Mouse (Mus musculus) cortical plate, adult 2 months (tissue): Measurements from ENCODE around the gene Iqch. TPM values are rescaled to one million over a fixed set of nuclear protein-coding genes. Genes with fewer than 3 reads are reported as not detected.

ENCODE experiments used
- H3K27ac ChIP-seq: fragments of 200-500 bp; 2 replicates; pipeline ENCODE4 v1.5.1; 2012; ENCODE audit warnings: low read length, control low read depth, inconsistent platforms; ENCODE audit not compliant: insufficient read depth
- H3K4me1 ChIP-seq: fragments of 200-500 bp; 2 replicates; pipeline ENCODE4 v1.6.1; 2011; ENCODE audit warnings: low read length; ENCODE audit not compliant: control insufficient read depth, insufficient read depth
- H3K4me3 ChIP-seq: fragments of 200-500 bp; 2 replicates; pipeline ENCODE4 v1.5.1; 2011; ENCODE audit warnings: mild to moderate bottlenecking, low read length, control low read depth; ENCODE audit not compliant: insufficient read depth
- CTCF ChIP-seq: fragments of 200-500 bp; IDR thresholded peaks from 2 replicates; pipeline ENCODE4 v1.5.1; 2011; ENCODE audit warnings: mild to moderate bottlenecking, control low read depth, low read length; ENCODE audit not compliant: insufficient read depth; ENCODE audit errors: extremely low read depth
- POLR2A ChIP-seq: fragments of 200-500 bp; IDR thresholded peaks from 2 replicates; pipeline ENCODE4 v1.6.1; 2011; ENCODE audit warnings: mild to moderate bottlenecking, low read length, control low read depth; ENCODE audit not compliant: insufficient read depth; ENCODE audit errors: extremely low read depth
- polyA plus RNA-seq: library from polyadenylated mRNA; depleted of rRNA; stranded (reverse); fragments of >200 nt; gene quantifications from 2 replicates; pipeline ENCODE4 v1.2.3, GENCODE M21; 2012

The Iqch gene
- polyA plus RNA-seq, 1 experiment = 0.13 TPM

DNA sequence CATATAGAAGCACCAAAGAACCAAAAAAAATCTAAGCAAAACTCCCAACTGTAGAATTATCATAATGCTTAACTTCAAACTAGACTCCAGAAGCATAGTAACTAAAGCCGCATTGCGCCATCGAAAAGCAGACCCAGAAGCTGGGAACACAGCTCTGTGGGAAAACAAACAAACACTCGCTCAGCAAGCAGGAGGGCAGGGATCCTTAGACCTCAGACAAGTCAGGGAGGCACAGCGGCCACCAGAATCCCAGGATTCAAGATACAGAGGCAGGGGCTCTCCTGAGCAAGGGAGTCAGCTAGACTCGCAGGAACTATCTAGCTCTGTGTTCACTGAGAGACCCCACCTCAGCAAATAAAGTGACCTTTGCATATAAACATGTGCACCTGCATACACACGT, 60.4 kb downstream of the Iqch start:
- no peak for TF ChIP-seq CTCF
- no peak for TF ChIP-seq POLR2A
- Histone ChIP-seq H3K4me1 (no peaks in the 10 kb centered on the region), H3K4me3 (no peak overlapping the region), H3K27ac (no peak overlapping the region)

DNA sequence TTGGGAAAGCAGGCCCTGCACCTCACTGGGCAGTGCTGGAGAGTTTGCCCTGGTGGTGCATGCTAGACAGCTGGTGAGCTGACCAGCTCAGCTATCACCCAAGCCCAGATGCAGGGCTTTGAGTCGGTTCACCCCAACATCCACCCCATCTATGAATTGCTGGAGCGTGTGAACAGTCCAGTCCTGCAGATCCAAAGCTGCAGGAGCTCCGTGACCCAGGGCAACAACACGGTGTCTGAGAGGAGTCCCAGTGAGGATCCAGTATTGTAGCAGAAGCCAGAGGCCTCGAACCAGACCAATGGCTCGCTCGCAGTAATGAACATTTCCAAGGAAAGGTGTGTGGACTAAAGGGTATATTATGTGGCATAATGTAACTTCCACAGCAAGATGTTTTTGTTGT, 61.0 kb downstream of the Iqch start:
- H3K4me1 ChIP-seq = no peaks in the 10 kb centered on the region
- no peak overlapping the region for H3K4me3 ChIP-seq
- H3K27ac ChIP-seq = no peak overlapping the region
- TF ChIP-seq POLR2A = no peak
- TF ChIP-seq CTCF = no peak

DNA sequence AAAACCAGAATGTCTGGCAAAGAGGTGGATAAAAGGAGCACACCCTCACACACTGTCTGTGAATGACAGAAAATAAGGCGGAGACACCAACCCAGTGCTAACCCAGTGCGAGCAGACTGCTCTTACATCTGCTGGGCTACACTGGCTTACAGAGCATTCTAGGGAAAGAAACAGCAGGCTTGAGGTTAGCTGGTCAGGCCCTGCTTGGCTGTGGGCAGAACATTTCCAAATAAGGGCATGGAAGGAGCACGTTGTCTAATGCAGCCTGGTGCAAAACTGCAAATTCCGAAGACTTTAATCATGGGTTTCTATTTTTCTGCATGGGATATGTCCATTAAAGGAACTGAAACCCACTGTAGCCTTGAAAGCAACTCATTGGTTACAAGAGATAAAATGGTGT, 64.8 kb downstream of the Iqch start:
- Histone ChIP-seq H3K27ac (no peak overlapping the region), H3K4me1 (no peaks in the 10 kb centered on the region), H3K4me3 (no peak overlapping the region)
- no peak for TF ChIP-seq CTCF
- TF ChIP-seq POLR2A = no peak

DNA sequence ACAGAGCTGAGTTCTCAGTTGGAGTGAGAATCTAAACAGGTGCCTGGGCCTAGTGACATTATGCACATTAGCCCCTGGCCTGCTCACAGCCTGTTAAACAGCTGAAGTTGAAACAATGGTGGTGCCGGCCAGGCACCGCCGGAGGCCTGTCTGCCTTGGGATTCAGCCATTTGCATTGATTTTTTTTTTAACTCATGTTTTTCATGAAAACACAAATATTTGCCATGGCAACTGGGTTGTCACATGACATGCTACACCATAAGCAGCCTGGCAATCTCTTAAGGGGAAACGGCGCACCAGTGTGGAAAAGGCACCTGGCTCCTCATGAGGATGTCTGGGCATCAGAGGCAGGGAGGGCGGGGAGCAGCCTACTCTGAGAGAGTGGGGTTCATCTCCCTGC, 67.3 kb downstream of the Iqch start:
- H3K4me3 ChIP-seq = no peak overlapping the region
- H3K4me1 ChIP-seq = no peaks in the 10 kb centered on the region
- H3K27ac ChIP-seq = no peak overlapping the region
- no peak for TF ChIP-seq POLR2A
- TF ChIP-seq CTCF = no peak

DNA sequence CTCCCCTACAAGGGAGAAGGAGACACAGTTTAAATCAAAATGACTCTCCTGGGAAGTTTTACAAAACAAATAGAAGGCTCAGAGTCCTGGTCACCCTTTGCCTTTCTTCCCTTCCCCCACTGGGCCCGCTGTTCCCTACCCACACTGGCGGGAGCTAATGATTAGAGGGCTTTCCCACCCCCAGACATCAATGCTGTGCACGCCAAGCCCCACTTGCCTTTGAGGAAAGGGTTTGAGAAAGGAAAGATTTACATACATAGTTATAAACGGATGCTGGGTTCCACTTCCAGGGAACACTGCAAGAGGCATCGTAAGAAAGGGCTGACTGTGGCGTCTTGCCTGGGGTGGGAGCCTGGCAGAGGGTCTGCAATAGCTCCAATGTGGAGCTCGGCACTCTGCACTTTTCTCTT, 67.9 kb downstream of the Iqch start:
- no peak overlapping the region for H3K27ac ChIP-seq
- H3K4me3 ChIP-seq = no peak overlapping the region
- TF ChIP-seq CTCF (no peak), POLR2A (no peak)
- no peaks in the 10 kb centered on the region for H3K4me1 ChIP-seq

DNA sequence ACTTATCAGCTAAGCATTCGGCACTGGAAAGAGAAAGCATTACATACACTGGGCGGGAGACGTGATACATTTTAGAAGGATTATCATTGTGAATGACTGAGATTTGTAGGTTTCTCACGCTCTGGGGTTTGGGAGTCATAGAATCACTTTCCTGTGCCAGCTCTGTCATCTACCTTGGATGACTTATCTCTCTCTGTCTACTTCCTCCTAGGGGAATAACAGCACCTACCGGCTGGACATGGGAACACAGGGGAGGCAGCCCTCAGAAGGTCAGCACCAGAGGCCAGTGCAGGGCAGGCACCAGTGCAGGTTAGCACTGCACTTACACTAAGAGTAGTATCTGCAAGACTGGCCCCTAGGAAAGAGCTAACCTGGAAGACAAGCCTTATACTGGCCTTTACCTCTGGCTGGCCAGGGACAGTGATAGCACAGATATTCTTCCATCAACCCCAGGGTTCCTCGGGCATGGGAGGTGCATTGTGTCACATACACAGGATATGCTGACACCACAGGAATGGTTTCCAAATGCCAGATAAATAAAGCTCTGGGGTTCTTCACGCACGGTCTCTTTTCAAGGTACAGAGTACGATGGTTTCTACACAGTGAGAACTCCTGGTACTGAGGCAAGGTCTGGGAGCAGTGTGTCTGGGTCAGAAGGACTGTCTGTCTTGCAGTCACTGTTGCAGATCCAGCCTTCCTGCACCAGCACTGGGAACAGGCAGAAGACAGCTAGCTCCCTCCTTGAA, 69.2 kb downstream of the Iqch start:
- Histone ChIP-seq H3K27ac (no peak overlapping the region), H3K4me3 (no peak overlapping the region), H3K4me1 (no peaks in the 10 kb centered on the region)
- TF ChIP-seq POLR2A (no peak), CTCF (no peak)

DNA sequence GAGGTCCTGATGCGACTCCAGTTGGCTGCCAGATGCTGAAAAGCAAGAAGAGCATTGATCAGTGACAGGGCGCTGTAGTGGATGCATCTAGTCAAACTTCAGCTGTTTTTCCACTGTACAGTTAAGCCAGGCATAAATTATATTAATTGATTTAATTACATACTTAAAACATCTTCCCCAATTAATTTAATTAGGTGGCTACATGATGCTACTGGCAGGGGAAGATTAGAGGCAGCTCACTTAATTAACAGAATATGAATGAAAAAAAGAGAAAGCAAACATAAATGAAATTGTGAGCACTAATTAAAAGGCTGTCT, 78.4 kb downstream of the Iqch start:
- Histone ChIP-seq H3K27ac (no peak overlapping the region), H3K4me1 (no peaks in the 10 kb centered on the region), H3K4me3 (no peak overlapping the region)
- no peak for TF ChIP-seq CTCF
- TF ChIP-seq POLR2A = no peak

DNA sequence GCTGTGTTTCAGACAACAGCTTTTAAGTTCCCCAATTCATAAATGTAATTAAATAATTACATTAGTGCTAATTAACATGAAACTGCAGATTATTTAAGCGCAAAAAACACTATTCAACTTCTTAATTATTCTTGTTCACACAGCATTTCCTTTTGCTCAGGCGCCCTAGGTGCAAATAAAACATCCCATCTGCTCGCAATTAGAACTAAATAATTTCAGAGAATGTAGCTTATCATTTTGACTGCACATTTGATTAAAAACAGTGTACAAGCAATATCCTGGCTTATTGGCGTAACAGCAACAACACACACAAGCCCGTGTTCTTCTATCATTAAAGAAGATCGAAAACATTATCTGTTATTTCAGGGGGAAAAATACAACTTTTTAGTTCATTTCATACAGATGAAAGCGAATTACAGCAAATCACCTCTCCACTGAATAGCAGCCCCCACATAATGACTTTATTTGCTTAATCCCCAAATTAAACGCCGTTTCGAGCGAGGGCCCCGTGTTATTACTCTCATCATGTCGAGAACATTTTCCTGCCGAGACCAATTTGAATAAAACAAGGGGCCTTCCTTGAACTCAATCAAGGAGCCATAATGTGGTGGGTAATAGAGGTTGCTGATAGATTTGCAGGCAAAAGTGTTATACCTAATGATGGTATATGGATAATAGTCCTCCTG, 78.9 kb downstream of the Iqch start:
- Histone ChIP-seq H3K4me3 (no peak overlapping the region), H3K4me1 (no peaks in the 10 kb centered on the region)

DNA sequence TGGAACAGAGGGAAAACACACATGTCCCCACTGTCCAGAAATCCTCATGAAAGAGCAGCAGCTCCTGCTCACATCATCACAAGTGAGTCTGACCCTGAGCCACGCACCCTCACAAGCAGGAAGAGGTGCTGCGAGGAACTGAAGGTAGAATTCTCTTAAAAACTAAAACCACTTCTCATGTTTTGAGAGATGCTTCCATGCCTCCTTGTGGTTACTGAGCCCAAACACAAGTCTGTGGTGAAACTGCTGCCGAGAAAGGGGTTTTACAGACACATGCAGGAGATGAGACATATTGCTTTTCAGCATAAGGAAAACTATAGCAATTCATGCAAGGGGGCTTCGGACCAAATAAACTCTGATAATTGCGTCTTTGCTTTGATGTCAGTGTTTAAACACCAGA, 89.4 kb downstream of the Iqch start:
- TF ChIP-seq POLR2A = no peak
- TF ChIP-seq CTCF = no peak
- Histone ChIP-seq H3K4me1 (no peaks in the 10 kb centered on the region), H3K4me3 (no peak overlapping the region), H3K27ac (no peak overlapping the region)

More for the DNA sequence above, 78.9 kb downstream of the Iqch start:
- TF ChIP-seq POLR2A (no peak), CTCF (no peak)
- no peak overlapping the region for H3K27ac ChIP-seq

DNA sequence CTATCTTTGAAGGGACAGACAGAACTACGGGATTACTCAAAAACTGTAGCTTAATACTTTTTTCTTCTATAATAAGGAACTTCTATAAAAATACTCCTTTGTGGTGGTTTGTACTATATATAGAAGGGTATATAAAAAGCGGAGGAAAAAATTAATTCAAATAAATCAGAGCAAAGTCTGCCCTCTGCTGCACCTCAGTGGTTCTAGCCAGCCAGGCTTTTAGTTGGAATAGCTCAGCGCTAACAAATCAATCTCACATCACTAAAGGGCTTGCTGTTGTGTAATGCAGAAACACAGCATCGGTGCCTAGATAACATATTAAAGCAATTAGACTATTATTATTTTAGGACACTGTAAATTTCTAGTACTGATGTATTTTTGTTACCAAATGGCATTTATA, 91.3 kb downstream of the Iqch start:
- Histone ChIP-seq H3K4me1 (no peaks in the 10 kb centered on the region), H3K27ac (no peak overlapping the region), H3K4me3 (no peak overlapping the region)
- TF ChIP-seq POLR2A (no peak), CTCF (no peak)
